Mouse (Mus musculus) megakaryocyte, adult 5-6 weeks (primary cell): ENCODE measurements at regions not wholly inside any gene's neighbourhood (a gene's known extent, or its start where the extent isn't known, plus 50 kb on each side); places are given as distances from the start of the nearest gene placed in this dataset.
A peak's percentile ranks its signal among the peaks of the same experiment; 100 is the strongest.

Source experiments
- ATAC-seq: 2 replicates; pipeline ENCODE4 v1.8.0; 2016; ENCODE audit warnings: mild to moderate bottlenecking, inconsistent platforms; ENCODE audit not compliant: poor library complexity, severe bottlenecking

DNA sequence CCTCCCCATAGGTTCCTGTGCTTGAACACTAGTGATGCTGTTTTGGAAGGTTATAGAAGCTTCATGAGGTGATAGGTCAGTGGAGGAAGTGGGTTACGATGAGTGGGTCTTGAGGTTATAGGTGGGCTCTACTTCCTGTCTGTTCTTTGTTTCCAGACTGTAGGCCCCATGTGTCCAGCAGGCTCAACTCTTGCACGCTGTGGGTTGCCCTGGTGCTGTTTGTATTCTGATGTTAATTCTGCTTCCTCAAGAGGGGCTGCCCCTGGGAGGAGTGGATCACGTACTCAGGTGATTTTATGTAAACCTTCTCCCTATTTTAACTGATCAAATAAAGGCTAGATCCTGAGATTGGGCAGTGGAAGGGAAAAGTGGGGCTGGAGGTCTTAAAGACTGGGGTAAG is 60.4 kb upstream of the Rap1gds1 start:
- no peak for ATAC-seq

DNA sequence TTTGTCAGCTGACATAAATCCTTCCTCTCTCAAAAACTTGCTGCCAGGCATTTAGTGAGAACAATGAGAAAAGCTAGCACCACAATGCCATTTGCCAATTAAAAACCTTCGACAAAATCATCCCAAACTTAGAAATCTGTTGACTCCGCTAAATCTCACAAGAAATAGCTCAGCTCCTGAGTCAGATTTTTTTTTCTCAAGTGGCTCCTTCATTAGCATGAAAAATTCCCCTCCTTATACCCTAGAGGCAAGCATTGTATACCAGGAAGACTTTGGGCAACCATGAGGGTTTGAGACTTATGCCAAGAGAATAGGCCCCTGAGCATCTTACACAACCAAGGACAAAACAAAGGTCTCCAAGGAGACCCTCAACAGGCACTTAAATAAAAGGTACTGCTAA is 61.0 kb upstream of the Rap1gds1 start:
- no peak for ATAC-seq

DNA sequence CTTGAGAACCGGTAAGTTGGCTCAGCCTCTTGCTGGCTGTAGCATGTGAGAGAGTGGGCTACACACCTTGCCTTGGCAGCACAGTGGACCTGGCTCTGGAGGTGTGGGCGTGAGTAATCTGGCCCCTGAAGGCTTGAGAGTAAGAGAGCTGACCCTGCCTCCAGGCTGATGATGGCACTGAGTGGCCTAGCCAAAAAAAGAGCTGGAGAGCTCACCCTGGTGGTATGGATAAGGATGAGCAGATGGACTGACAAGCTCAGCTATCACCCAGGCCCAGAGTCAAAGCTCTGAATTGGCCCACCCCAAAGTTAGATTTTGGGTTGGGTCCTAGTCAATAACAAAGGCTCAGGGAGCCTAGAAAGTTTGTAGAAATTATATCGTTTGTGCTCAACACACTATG is 52.8 kb upstream of the Stpg2 start:
- ATAC-seq, result peak; percentile 52

DNA sequence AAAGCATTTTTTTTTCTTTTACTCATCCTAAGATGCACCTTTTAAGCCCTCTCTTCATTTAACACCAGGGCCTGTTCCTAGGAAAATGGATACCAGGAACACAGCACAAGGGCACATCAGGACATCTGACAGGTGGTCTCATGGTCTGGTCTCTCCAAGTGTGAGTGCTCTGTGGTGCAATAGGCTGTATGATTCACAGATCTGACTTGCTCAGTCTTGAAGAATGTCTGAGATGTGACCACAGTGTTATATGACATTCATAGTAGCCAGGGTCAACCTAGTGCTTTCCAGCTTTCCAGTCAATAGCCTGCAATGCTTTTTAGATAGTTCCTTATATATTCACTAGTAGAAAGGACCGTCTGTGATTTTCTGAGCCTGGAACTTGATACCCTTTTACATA is 51.2 kb upstream of the Stpg2 start:
- ATAC-seq, result no peak
